Mouse (Mus musculus): Measurements from ENCODE around the gene Ramp3.
"Not testable (repeated sequence)": the region's sequence is repeated elsewhere in the genome, so short reads cannot be mapped to it uniquely, and the experiment has no call there.

Ramp3 gene

GRCm38 (mm10) chr11:6658271-6658670 is at the start of gene Ramp3:
Ramp3 (plus strand) TSS chr11:6658521.
- CTCF ChIA-PET = no interaction called here

GRCm38 (mm10) chr11:6615250-6616205 is 42.8 kb upstream of the Ramp3 start:
- CTCF ChIA-PET = no interaction called here

GRCm38 (mm10) chr11:6623704-6624103 is 34.6 kb upstream of the Ramp3 start:
- CTCF ChIA-PET = no interaction called here

- CTCF ChIA-PET = interaction anchor here (0.6 to 0.7 kb wide), 2 partner anchors 16 to 148 kb away, joined by 8 to 11 read pairs; no protein-coding TSS in a partner anchor
These were observed 33.5 kb upstream of the Ramp3 start for GRCm38 (mm10) chr11:6624619-6625382.

GRCm38 (mm10) chr11:6625478-6626387 is 32.6 kb upstream of the Ramp3 start, which contains the start of gene Tbrg4:
Tbrg4 (minus strand) TSS chr11:6626067.
- CTCF ChIA-PET = interaction anchor here (0.6 to 0.7 kb wide), 2 partner anchors 15 to 149 kb away, joined by 8 to 11 read pairs; no protein-coding TSS in a partner anchor

- CTCF ChIA-PET = no interaction called here
These were observed 31.9 kb upstream of the Ramp3 start for GRCm38 (mm10) chr11:6626388-6626772.

- CTCF ChIA-PET = no interaction called here
These were observed 30.6 kb upstream of the Ramp3 start for GRCm38 (mm10) chr11:6627731-6628130.

- CTCF ChIA-PET = interaction anchor here (0.5 to 0.9 kb wide), 4 partner anchors 100 to 194 kb away, joined by 3 to 5 read pairs (median 4); no protein-coding TSS in a partner anchor
These were observed 29.8 kb upstream of the Ramp3 start for GRCm38 (mm10) chr11:6628568-6628967.

- CTCF ChIA-PET = interaction anchor here (0.7 kb wide), 2 partner anchors 160 to 243 kb away, joined by 3 to 5 read pairs; no protein-coding TSS in a partner anchor
These were observed 28.7 kb upstream of the Ramp3 start for GRCm38 (mm10) chr11:6629655-6630054.

- CTCF ChIA-PET = no interaction called here
These were observed 22.2 kb upstream of the Ramp3 start for GRCm38 (mm10) chr11:6636150-6636549.

- CTCF ChIA-PET = no interaction called here
These were observed 19.8 kb upstream of the Ramp3 start, which contains the start of gene Wap for GRCm38 (mm10) chr11:6638537-6638936. Wap (minus strand) TSS chr11:6638637.

- CTCF ChIA-PET = no interaction called here
These were observed 19.2 kb upstream of the Ramp3 start for GRCm38 (mm10) chr11:6639072-6639471.

GRCm38 (mm10) chr11:6644566-6644965 is 13.8 kb upstream of the Ramp3 start:
- CTCF ChIA-PET = no interaction called here

- CTCF ChIA-PET = no interaction called here
These were observed 10.2 kb upstream of the Ramp3 start for GRCm38 (mm10) chr11:6647831-6648724.

- CTCF ChIA-PET = no interaction called here
These were observed 7.8 kb upstream of the Ramp3 start for GRCm38 (mm10) chr11:6650519-6650918.

- CTCF ChIA-PET = not testable (repeated sequence)
These were observed 5.3 kb upstream of the Ramp3 start for GRCm38 (mm10) chr11:6652978-6653377.

GRCm38 (mm10) chr11:6654903-6655302 is 3.4 kb upstream of the Ramp3 start:
- CTCF ChIA-PET = no interaction called here

GRCm38 (mm10) chr11:6661206-6661605 is 2.9 kb downstream of the Ramp3 start:
- CTCF ChIA-PET = no interaction called here

- CTCF ChIA-PET = no interaction called here
These were observed 8.3 kb downstream of the Ramp3 start for GRCm38 (mm10) chr11:6666634-6667033.

- CTCF ChIA-PET = no interaction called here
These were observed 10.7 kb downstream of the Ramp3 start for GRCm38 (mm10) chr11:6669041-6669440.
